Mouse (Mus musculus): ENCODE data around the gene 4933403O08Rik. TPM values are rescaled to one million over a fixed set of nuclear protein-coding genes. Genes with fewer than 3 reads are reported as not detected.

The 4933403O08Rik gene
- total RNA-seq (2021): not detected

DNA sequence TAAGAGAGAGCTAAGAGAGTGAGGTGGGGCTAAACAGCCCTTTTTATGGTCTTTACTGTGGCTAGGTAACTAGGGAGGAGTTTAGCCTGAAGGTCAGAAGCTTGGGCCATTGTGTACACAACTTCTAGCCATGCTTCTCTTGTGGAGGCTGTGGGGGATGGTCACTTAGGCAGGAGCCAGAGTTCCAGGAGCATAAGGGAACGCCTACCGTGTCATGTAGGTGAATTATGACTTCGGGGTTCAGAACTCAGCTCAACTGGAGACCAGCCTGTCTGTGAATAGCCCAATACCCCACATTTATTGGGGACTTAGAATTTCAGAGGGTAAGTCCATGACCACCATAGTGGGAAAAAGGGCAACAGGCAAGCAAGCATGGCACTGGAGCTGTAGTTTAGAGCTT is at the start of gene 4933403O08Rik:
Gene 4933403O08Rik, plus strand, starts transcription at position 301 of the 400 bp plus-strand sequence.
- intact Hi-C loops (cut with DNase I): no loop called here
- DNase-seq (ENCODE audit: extremely low spot score in 1 of 2, low spot score in 2 of 2): no peak

DNA sequence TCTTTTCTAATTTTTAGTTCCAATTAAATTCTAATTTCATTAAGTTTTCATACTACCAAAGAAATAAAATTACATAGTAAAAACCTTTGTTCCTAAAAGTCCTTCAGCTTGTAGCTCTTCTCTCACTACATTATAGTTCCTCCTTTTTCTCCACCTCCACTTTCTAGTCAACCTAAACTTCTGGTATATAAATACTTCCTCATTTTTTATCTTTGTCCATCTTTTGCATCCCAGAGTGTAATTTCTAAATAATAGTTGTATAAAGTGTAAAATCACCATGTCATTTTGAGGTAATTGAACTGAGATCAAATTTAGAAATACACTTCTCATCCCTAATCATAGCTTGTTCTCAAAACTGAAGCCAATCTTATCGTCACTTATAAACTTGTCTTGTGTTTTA is 4.1 kb downstream of the 4933403O08Rik start:
- intact Hi-C loops (cut with DNase I): no loop called here
- no peak for DNase-seq (ENCODE audit: extremely low spot score in 1 of 2, low spot score in 2 of 2)

DNA sequence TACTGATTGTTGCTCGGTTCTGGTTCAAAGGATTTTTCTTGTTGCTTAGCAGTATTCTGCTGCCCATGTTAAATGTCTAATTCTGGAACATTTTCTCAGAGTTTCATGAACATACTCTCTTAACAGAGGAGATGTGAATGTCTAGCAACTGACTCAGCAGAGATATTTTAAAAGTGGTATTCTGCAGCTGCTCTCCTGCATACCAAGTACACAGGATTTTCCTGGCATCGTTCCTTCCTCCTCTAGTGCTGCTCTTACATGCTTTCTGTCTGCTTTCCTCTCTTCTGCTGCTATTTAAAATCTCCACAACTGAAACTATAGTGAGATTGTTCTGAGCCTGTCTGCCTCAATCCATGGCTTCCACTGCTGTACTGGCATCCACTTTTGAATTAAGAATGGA is 16.7 kb downstream of the 4933403O08Rik start:
- intact Hi-C loops (cut with DNase I): no loop called here
- DNase-seq (ENCODE audit: extremely low spot score in 1 of 2, low spot score in 2 of 2): peak in 1 of 2 experiments; percentile 44

- intact Hi-C loops (cut with DNase I): no loop called here
- no peak for DNase-seq (ENCODE audit: extremely low spot score in 1 of 2, low spot score in 2 of 2)
Observed at GRCm38 (mm10) chrX:112273550-112273949, 34.7 kb downstream of the 4933403O08Rik start.

Other genes with a start within 250 kb of the 4933403O08Rik start
- not detected for gene Tex16, start 228.0 kb upstream of the 4933403O08Rik start, total RNA-seq (2021)
- gene Apool, start 72.3 kb downstream of the 4933403O08Rik start, total RNA-seq (2021): 1 to 10 TPM; 3.5 to 4.5 TPM
- not detected for gene Satl1, start 167.7 kb downstream of the 4933403O08Rik start, total RNA-seq (2021)

Measured in left cerebral cortex, postnatal 10 days (tissue).